Mouse (Mus musculus) CD4-positive naive resting alpha-beta T cell, adult 57 days (primary cell): ENCODE measurements around the gene Brpf1. TPM values are rescaled to one million over a fixed set of nuclear protein-coding genes. Genes with fewer than 3 reads are reported as not detected.

Source experiments
- total RNA-seq: library from RNA; stranded (reverse); gene quantifications from one replicate; pipeline ENCODE4 v1.2.4, GENCODE M21; 2023

Gene Brpf1
- total RNA-seq = 75.3 TPM

GRCm38 (mm10) chr6:113306986-113307349, at the start of gene Brpf1:
TSS of gene Brpf1 (plus strand) at chr6:113307137.

GRCm38 (mm10) chr6:113282101-113282802, 24.7 kb upstream of the Brpf1 start, which contains the start of gene Cpne9:
TSS of gene Cpne9 (plus strand) at chr6:113282307.

GRCm38 (mm10) chr6:113326533-113327315, 19.8 kb downstream of the Brpf1 start, which contains the start of gene Ogg1:
TSS of gene Ogg1 (plus strand) at chr6:113326972.

GRCm38 (mm10) chr6:113343177-113344092, 36.5 kb downstream of the Brpf1 start, which contains the start of gene Camk1:
TSS of gene Camk1 (minus strand) at chr6:113343984.

Other genes with a start within 250 kb of the Brpf1 start
- 117 TPM for gene Setd5, start 229.8 kb upstream of the Brpf1 start, total RNA-seq
- gene Lhfpl4, start 111.8 kb upstream of the Brpf1 start, total RNA-seq = 0.44 TPM
- 34.8 TPM for gene Mtmr14, start 69.3 kb upstream of the Brpf1 start, total RNA-seq
- gene Cpne9, start 24.8 kb upstream of the Brpf1 start, total RNA-seq = 2.9 TPM
- gene Ogg1, start 19.8 kb downstream of the Brpf1 start, total RNA-seq = 9.0 TPM
- 0.47 TPM for gene Camk1, start 36.8 kb downstream of the Brpf1 start, total RNA-seq
- gene Tada3, start 70.7 kb downstream of the Brpf1 start, total RNA-seq = 29.1 TPM
- gene Arpc4, start 71.0 kb downstream of the Brpf1 start, total RNA-seq = 232 TPM
- gene Ttll3, start 82.1 kb downstream of the Brpf1 start, total RNA-seq = 58.3 TPM
- gene Rpusd3, start 112.2 kb downstream of the Brpf1 start, total RNA-seq = 10.6 TPM
- gene Cidec, start 128.6 kb downstream of the Brpf1 start, total RNA-seq = not detected
- 18.3 TPM for gene Jagn1, start 135.4 kb downstream of the Brpf1 start, total RNA-seq
- gene Il17re, start 151.3 kb downstream of the Brpf1 start, total RNA-seq = 0.71 TPM
- 0.35 TPM for gene Il17rc, start 164.3 kb downstream of the Brpf1 start, total RNA-seq
- 10.8 TPM for gene Creld1, start 176.2 kb downstream of the Brpf1 start, total RNA-seq
- 0.35 TPM for gene Prrt3, start 194.8 kb downstream of the Brpf1 start, total RNA-seq
- gene Emc3, start 224.5 kb downstream of the Brpf1 start, total RNA-seq = 65.7 TPM
- 0.80 TPM for gene Fancd2, start 224.5 kb downstream of the Brpf1 start, total RNA-seq